Mouse (Mus musculus): Measurements from ENCODE around the gene Gpr62.

DNA sequence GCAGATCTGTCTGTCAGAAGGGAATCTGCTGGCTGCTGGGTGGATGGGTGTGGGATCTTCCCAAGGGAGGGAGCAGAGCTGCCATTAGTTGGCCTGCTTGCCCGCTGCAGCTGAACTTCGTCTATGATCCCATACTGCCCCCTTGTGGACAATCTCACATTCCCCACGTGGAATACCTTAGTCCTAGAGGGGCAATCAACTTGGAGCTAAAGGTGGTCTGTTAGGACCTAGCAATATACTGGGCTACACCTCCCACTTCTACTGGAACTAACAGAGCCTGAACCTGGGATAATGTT lies 43.9 kb downstream of the Gpr62 start:
- TF ChIP-seq POLR2A (IDR thresholded peaks at IDR 0.05; ENCODE audit: borderline replicate concordance, control insufficient read depth, low read depth, low read length), result no peak
- TF ChIP-seq CTCF (IDR thresholded peaks at IDR 0.05; ENCODE audit: control insufficient read depth, insufficient read depth, low read length), result peak; percentile 94
